Mouse (Mus musculus) cerebellum, postnatal 36 days (tissue): ENCODE measurements around the gene Cldnd1.

Source experiments
- DNase-seq, 2 experiments: peaks; one replicate each; pipeline ENCODE4 v3.0.0; 2021 to 2022; ENCODE audit warnings: mixed read lengths in 2 of 2

The Cldnd1 gene

GRCm38 (mm10) chr16:58708601-58709475, 18.9 kb upstream of the Cldnd1 start:
- no peak for DNase-seq

- DNase-seq = no peak
Measured at GRCm38 (mm10) chr16:58709536-58709935, 18.2 kb upstream of the Cldnd1 start.

GRCm38 (mm10) chr16:58712221-58712620, 15.5 kb upstream of the Cldnd1 start:
- DNase-seq = no peak

- no peak for DNase-seq
Measured at GRCm38 (mm10) chr16:58713128-58713527, 14.6 kb upstream of the Cldnd1 start.

GRCm38 (mm10) chr16:58715018-58715417, 12.7 kb upstream of the Cldnd1 start:
- DNase-seq = no peak

- no peak for DNase-seq
Measured at GRCm38 (mm10) chr16:58718666-58719120, 9.0 kb upstream of the Cldnd1 start, which contains the start of gene Gpr15. Gene Gpr15 (minus strand): TSS chr16:58719070.

GRCm38 (mm10) chr16:58722292-58722691, 5.4 kb upstream of the Cldnd1 start:
- DNase-seq = no peak

GRCm38 (mm10) chr16:58726680-58727476, 832 bp upstream of the Cldnd1 start:
- DNase-seq = no peak

GRCm38 (mm10) chr16:58728176-58728671, 514 bp downstream of the Cldnd1 start:
- DNase-seq = no peak

GRCm38 (mm10) chr16:58738205-58738604, 10.5 kb downstream of the Cldnd1 start:
- DNase-seq = no peak

GRCm38 (mm10) chr16:58738800-58739199, 11.1 kb downstream of the Cldnd1 start:
- no peak for DNase-seq

GRCm38 (mm10) chr16:58740751-58741150, 13.0 kb downstream of the Cldnd1 start:
- DNase-seq = no peak

- DNase-seq = no peak
Measured at GRCm38 (mm10) chr16:58746715-58747114, 19.0 kb downstream of the Cldnd1 start.

- no peak for DNase-seq
Measured at GRCm38 (mm10) chr16:58751314-58751713, 23.6 kb downstream of the Cldnd1 start.

- no peak for DNase-seq
Measured at GRCm38 (mm10) chr16:58756191-58756590, 28.5 kb downstream of the Cldnd1 start.

GRCm38 (mm10) chr16:58763076-58763475, 35.4 kb downstream of the Cldnd1 start, which contains the start of gene Olfr172:
Gene Olfr172 (minus strand): TSS chr16:58763176.
- DNase-seq = no peak
